Mouse (Mus musculus): ENCODE data around the gene Casq2. TPM values are rescaled to one million over a fixed set of nuclear protein-coding genes. Genes with fewer than 3 reads are reported as not detected.
"Not testable (repeated sequence)": the region's sequence is repeated elsewhere in the genome, so short reads cannot be mapped to it uniquely, and the experiment has no call there.

The Casq2 gene
- total and polyA plus RNA-seq, 3 experiments: 0.11 TPM; not detected in 2

DNA sequence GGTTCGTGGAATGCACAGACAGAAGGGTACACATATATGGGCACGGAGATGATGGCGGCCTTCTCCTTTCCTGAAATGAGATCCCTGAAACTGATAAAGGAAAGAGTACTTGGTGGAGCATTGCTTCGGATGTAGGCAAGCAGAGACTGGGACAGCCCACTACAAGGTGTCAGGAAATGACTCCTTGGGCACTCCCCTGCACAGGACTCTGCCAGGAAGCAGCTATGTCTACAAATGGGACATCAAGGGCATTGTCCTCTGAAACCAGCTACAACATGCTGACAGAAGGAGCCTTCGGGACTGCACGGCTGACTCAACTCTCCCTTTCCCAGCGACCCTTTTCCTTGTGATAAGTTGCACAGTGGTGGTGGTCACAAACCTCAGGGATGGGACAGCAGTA lies 70.5 kb downstream of the Casq2 start:
- Histone ChIP-seq H3K4me1 (ENCODE audit: insufficient read depth, low read depth, low read length) (peaks cover 28% of the 10 kb centered on the region), H3K27me3 (ENCODE audit: insufficient read depth, low read length) (peaks cover 5% of the 10 kb centered on the region; the same call in 1 of the 2 replicates), H3K9me3 (replicated peaks) (no peaks in the 10 kb centered on the region), H3K36me3 (replicated peaks) (peaks cover 43% of the 10 kb centered on the region), H3K4me3 (ENCODE audit: low read depth, low read length) (no peak overlapping the region)
- no peak for TF ChIP-seq CTCF (IDR thresholded peaks at IDR 0.05; ENCODE audit: low read depth, low read length)
- TF ChIP-seq GATA2 (IDR thresholded peaks at IDR 0.05; ENCODE audit: borderline replicate concordance, low read depth, low read length): no peak
- no peak for TF ChIP-seq GATA1 (IDR thresholded peaks at IDR 0.05; ENCODE audit: borderline replicate concordance, low read length)
- TF ChIP-seq TAL1 (conservative IDR thresholded peaks at IDR 0.05; ENCODE audit: low read depth, low read length): no peak
- TF ChIP-seq POLR2AphosphoS5 (IDR thresholded peaks at IDR 0.05; ENCODE audit: insufficient replicate concordance, low read depth, low read length): no peak
- ATAC-seq (ENCODE audit: extremely low read depth, insufficient number of reproducible peaks, low FRiP score, poor library complexity, severe bottlenecking): no peak
- DNase-seq (ENCODE audit: low spot score): no peak

GRCm38 (mm10) chr3:102157652-102158051 lies 71.4 kb downstream of the Casq2 start:
- H3K36me3 ChIP-seq (replicated peaks): peaks cover 46% of the 10 kb centered on the region
- no peaks in the 10 kb centered on the region for H3K9me3 ChIP-seq (replicated peaks)
- peaks cover 25% of the 10 kb centered on the region for H3K4me1 ChIP-seq (ENCODE audit: insufficient read depth, low read depth, low read length)

DNA sequence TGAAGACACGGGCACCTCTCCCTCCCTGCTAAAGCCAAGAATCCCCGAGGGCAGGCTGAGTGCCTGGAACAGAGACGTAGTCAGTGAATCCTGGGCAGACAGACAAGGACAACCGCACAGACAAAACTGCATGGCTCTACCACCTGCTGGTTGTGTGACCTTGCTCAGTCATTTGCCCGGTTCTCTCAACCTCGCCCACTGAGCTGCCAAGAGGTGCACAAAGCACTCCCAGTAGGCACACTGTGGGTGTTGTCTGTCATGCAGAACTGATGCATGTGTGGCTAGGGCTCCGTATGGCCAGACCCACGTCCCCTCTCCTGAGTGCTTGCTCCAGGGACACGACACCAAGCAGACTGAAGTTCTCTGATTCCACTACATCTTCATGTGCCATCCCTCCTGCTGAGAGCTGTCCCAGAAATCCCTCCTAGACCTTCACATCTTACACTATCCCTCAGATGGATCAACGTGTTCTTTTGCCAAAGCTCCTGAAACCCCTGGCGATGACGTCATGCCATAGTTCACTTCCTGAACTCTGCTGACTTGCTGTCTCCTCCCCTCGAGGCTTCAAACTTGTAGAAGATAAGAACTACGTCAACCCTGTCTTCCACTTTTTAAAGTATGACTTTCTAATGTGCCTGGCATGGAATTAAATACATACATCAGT lies 72.7 kb downstream of the Casq2 start:
- no peak for TF ChIP-seq GATA2 (IDR thresholded peaks at IDR 0.05; ENCODE audit: borderline replicate concordance, low read depth, low read length)
- TF ChIP-seq TAL1 (conservative IDR thresholded peaks at IDR 0.05; ENCODE audit: low read depth, low read length): no peak
- TF ChIP-seq CTCF (IDR thresholded peaks at IDR 0.05; ENCODE audit: low read depth, low read length): no peak
- no peak for TF ChIP-seq GATA1 (IDR thresholded peaks at IDR 0.05; ENCODE audit: borderline replicate concordance, low read length)
- TF ChIP-seq POLR2AphosphoS5 (IDR thresholded peaks at IDR 0.05; ENCODE audit: insufficient replicate concordance, low read depth, low read length): no peak
- ATAC-seq (ENCODE audit: extremely low read depth, insufficient number of reproducible peaks, low FRiP score, poor library complexity, severe bottlenecking) (no peak), DNase-seq (ENCODE audit: low spot score) (no peak)
- H3K9me3 ChIP-seq (replicated peaks): no peaks in the 10 kb centered on the region
- no peak overlapping the region for H3K4me3 ChIP-seq (ENCODE audit: low read depth, low read length)
- peaks cover 56% of the 10 kb centered on the region for H3K36me3 ChIP-seq (replicated peaks)
- H3K4me1 ChIP-seq (ENCODE audit: insufficient read depth, low read depth, low read length): peaks cover 33% of the 10 kb centered on the region
- peaks cover 2% of the 10 kb centered on the region; the same call in 1 of the 2 replicates for H3K27me3 ChIP-seq (ENCODE audit: insufficient read depth, low read length)

More at GRCm38 (mm10) chr3:102157652-102158051, 71.4 kb downstream of the Casq2 start:
- DNase-seq (ENCODE audit: low spot score): no peak
- ATAC-seq (ENCODE audit: extremely low read depth, insufficient number of reproducible peaks, low FRiP score, poor library complexity, severe bottlenecking): no peak
- no peak overlapping the region for H3K4me3 ChIP-seq (ENCODE audit: low read depth, low read length)
- H3K27me3 ChIP-seq (ENCODE audit: insufficient read depth, low read length): peaks cover 3% of the 10 kb centered on the region; the same call in 1 of the 2 replicates
- TF ChIP-seq GATA2 (IDR thresholded peaks at IDR 0.05; ENCODE audit: borderline replicate concordance, low read depth, low read length): no peak
- TF ChIP-seq POLR2AphosphoS5 (IDR thresholded peaks at IDR 0.05; ENCODE audit: insufficient replicate concordance, low read depth, low read length): no peak
- no peak for TF ChIP-seq TAL1 (conservative IDR thresholded peaks at IDR 0.05; ENCODE audit: low read depth, low read length)
- no peak for TF ChIP-seq CTCF (IDR thresholded peaks at IDR 0.05; ENCODE audit: low read depth, low read length)
- no peak for TF ChIP-seq GATA1 (IDR thresholded peaks at IDR 0.05; ENCODE audit: borderline replicate concordance, low read length)

DNA sequence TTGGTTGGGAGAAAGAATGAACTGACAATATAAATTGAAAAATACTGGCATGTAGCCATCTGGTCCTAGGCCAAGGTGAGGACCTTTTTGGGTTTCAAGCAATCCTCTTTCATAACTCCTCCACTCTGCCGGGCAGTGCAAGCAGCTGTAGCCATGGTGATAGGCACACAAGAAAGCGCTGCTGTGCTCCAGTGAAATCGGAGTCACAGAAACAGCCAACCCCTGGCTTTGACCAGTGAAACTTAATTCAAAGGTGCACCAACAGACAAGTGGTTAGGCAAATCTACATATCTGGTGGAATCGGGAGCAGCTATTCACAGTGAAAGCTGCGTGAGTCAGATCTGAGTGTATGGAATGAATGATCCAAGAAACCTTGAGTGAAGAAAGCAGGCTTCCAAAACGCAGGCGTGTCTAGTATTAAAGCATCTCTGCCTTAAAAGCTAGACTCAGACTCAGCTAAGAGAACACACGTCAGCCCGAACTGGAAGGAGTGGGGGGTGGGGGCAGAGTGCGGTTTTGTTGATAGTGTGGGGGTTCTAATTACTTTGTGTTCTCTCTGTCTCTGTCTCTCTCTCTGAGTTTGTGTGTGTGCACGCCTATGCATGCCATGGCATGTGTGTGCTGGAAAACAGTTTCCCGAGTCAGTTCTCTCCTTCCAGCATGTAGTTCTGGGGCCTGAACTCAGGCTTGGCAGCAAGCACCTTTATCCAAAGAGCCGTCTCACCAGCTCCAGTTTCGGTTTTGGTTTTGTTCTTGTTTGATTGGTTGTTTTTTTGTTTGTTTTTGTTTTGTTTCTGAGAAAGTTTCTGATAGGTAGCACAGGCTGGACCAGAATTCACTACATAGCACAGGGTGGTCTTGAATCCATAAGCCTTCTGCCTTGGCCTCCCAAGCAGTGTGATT lies 73.5 kb downstream of the Casq2 start:
- Histone ChIP-seq H3K36me3 (replicated peaks) (peaks cover 59% of the 10 kb centered on the region), H3K27me3 (ENCODE audit: insufficient read depth, low read length) (no peaks in the 10 kb centered on the region), H3K4me3 (ENCODE audit: low read depth, low read length) (no peak overlapping the region), H3K4me1 (ENCODE audit: insufficient read depth, low read depth, low read length) (peaks cover 38% of the 10 kb centered on the region), H3K9me3 (replicated peaks) (no peaks in the 10 kb centered on the region)
- TF ChIP-seq POLR2AphosphoS5 (IDR thresholded peaks at IDR 0.05; ENCODE audit: insufficient replicate concordance, low read depth, low read length) (no peak), CTCF (IDR thresholded peaks at IDR 0.05; ENCODE audit: low read depth, low read length) (no peak), GATA1 (IDR thresholded peaks at IDR 0.05; ENCODE audit: borderline replicate concordance, low read length) (no peak), TAL1 (conservative IDR thresholded peaks at IDR 0.05; ENCODE audit: low read depth, low read length) (no peak), GATA2 (IDR thresholded peaks at IDR 0.05; ENCODE audit: borderline replicate concordance, low read depth, low read length) (no peak)
- DNase-seq (ENCODE audit: low spot score): no peak
- no peak for ATAC-seq (ENCODE audit: extremely low read depth, insufficient number of reproducible peaks, low FRiP score, poor library complexity, severe bottlenecking)

GRCm38 (mm10) chr3:102163861-102164260 lies 77.6 kb downstream of the Casq2 start:
- ATAC-seq (ENCODE audit: extremely low read depth, insufficient number of reproducible peaks, low FRiP score, poor library complexity, severe bottlenecking): not testable (repeated sequence)
- H3K36me3 ChIP-seq (replicated peaks): peaks cover 39% of the 10 kb centered on the region

GRCm38 (mm10) chr3:102164911-102165310 lies 78.7 kb downstream of the Casq2 start:
- 0 out of 2 replicates have a peak, but pooled peaks have one; percentile 16 for ATAC-seq (ENCODE audit: extremely low read depth, insufficient number of reproducible peaks, low FRiP score, poor library complexity, severe bottlenecking)
- Histone ChIP-seq H3K4me3 (ENCODE audit: low read depth, low read length) (peak overlapping the region; percentile 72), H3K4me1 (ENCODE audit: insufficient read depth, low read depth, low read length) (peaks cover 64% of the 10 kb centered on the region), H3K9me3 (replicated peaks) (no peaks in the 10 kb centered on the region), H3K36me3 (replicated peaks) (peaks cover 30% of the 10 kb centered on the region), H3K27me3 (ENCODE audit: insufficient read depth, low read length) (no peaks in the 10 kb centered on the region)
- peak; percentile 27 for DNase-seq (ENCODE audit: low spot score)
- TF ChIP-seq GATA2 (IDR thresholded peaks at IDR 0.05; ENCODE audit: borderline replicate concordance, low read depth, low read length) (no peak), GATA1 (IDR thresholded peaks at IDR 0.05; ENCODE audit: borderline replicate concordance, low read length) (no peak), CTCF (IDR thresholded peaks at IDR 0.05; ENCODE audit: low read depth, low read length) (no peak), TAL1 (conservative IDR thresholded peaks at IDR 0.05; ENCODE audit: low read depth, low read length) (no peak), POLR2AphosphoS5 (IDR thresholded peaks at IDR 0.05; ENCODE audit: insufficient replicate concordance, low read depth, low read length) (no peak)

More at GRCm38 (mm10) chr3:102163861-102164260, 77.6 kb downstream of the Casq2 start:
- not testable (repeated sequence) for H3K4me3 ChIP-seq (ENCODE audit: low read depth, low read length); H3K9me3 ChIP-seq (replicated peaks); H3K27me3 ChIP-seq (ENCODE audit: insufficient read depth, low read length); DNase-seq (ENCODE audit: low spot score)
- H3K4me1 ChIP-seq (ENCODE audit: insufficient read depth, low read depth, low read length): peaks cover 66% of the 10 kb centered on the region
